Mouse (Mus musculus) thymus, postnatal 14 days (tissue): ENCODE measurements around the gene Cdca7l.
"Not testable (repeated sequence)": the region's sequence is repeated elsewhere in the genome, so short reads cannot be mapped to it uniquely, and the experiment has no call there.

Source experiments
- DNase-seq: peaks from one replicate; pipeline ENCODE4 v3.0.0; 2021

Cdca7l gene

DNA sequence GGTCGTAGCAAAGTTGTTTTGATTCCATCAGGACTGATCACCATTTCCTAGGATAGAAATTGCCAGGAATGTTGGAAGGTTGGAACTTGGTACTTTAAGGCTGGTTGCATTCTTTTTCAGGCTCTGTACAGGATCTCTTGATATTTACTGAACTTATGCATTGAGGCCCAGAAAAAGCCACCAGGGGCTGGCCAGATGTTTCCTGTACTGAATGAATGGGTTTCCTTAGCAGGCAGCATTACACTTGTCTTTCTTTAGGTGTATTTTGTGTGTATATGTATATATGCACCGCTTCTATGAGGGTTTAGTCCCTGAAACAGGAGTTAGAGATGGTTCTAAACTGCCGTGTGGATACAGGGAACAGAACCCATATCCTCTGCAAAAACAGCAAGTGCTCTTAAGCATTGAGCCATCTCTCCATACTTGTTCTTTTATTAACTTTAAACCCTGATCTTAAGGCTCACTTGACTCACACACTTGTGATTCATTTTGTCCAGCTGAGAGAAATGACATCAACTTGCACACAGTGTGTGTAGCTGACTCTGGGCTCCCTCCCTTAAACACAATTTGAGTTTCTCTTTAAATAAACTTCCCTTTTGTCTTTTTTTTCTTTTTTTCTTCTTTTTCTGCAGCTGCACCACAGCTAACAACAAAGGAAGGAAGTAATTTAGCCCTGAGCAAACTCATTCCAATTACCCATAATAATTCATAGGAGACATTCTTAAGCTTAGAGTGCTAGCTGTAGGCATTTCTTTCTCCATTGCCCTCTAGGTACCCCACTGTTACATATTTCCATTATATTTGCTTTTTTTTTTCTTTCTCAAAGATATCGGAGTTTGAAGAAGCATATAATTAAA is 63.8 kb downstream of the Cdca7l start:
- DNase-seq: no peak

DNA sequence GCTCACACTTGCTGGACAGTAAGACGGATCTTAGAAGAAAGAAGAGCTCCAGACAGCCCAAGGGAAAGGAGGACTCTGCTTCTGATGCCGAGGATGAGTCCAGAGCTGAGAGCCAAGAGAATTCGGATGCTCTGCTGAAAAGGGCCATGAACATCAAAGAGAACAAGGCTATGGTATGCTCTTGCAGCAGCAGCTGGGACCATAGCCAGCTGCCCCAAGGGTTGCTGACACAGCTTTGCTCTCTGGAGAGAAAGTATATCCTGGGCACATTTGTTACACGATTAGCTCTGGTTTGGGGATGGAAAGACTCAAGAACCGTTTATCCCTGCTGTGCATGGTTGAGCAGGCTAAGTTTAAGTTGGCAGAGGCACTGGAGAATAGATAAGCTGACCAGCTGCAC is 68.2 kb downstream of the Cdca7l start:
- DNase-seq: no peak

DNA sequence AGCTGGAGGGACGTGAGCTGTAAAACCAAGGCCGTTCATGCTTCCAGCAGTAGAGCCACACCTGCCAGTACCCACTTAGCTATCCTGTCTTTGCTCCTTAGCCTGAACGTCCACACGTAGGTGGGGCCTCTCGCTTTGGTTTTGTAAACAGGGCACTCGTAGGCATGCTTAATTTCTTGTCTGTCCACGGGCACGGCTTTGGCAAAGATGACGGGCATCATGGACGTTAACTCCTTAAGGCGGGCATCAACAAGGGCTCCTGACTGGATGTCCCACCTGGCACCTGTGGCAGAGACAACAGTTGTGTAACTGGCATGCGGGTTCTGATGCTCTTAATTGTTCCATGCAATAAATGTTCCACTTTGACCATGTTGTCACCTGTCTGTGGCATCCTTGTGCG is 74.3 kb downstream of the Cdca7l start:
- no peak for DNase-seq

DNA sequence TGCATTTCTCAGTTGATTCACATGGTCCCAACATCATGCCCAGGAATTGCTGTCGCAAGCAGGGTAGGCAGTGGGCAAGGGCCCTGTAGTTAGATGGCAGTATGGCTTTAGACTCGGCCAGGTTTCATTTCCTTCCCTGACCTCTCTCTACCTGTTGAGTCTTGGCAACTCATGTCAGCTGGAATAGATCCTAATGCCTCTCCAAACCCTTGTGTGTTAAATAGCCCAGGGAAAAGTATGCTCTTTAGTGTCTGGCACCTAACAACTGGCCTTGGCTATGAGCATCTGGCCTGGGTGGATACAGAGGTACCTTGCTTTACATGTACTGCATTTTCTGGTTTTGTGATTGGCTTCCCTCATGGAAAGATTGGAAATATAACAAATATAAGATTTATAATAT is 80.5 kb downstream of the Cdca7l start:
- no peak for DNase-seq

DNA sequence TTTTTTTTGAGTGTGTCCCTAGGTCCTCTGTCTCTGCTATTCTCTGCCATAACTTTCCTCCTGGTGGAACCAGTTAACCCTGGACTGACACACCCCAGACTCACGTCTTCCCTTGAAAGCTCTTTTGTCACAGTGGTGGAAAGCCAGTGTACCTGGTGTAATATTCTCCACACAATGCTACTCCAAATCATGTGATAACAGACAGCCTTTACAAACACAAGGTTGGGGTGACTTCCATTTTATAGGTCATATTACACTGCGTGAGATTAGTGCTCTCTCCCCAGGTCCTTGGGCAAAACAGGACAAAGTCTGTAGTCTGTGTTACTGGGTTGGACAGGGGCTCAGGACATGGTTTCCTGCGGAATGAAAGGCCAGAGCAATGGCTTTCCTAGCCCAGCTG is 83.3 kb downstream of the Cdca7l start:
- DNase-seq: no peak

DNA sequence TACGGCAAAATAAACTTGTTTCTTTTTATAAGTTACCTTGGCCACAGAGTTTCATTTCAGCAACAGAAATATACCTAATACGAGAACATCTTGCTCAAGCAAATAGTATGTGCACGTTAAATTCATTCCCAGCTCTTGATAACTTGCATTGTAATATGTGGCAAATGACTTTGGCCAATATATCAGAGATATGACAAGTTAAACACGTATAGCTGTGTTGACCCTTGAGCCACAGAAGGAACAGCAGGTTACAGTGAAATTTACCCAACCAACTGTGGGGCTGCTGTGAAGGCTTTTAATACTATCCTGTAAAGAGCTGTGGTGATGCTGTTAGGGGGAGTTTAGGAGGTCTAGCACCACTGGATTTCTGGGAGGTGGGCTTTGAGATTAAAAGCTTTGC is 96.7 kb downstream of the Cdca7l start:
- not testable (repeated sequence) for DNase-seq

DNA sequence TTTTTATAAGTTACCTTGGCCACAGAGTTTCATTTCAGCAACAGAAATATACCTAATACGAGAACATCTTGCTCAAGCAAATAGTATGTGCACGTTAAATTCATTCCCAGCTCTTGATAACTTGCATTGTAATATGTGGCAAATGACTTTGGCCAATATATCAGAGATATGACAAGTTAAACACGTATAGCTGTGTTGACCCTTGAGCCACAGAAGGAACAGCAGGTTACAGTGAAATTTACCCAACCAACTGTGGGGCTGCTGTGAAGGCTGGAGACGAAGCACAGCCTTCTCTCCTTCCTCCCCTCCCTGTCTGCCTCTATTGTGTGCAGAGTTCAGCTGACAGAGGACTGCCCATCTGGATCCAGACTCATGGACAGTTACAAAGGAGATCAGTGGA is 97.3 kb downstream of the Cdca7l start:
- not testable (repeated sequence) for DNase-seq

DNA sequence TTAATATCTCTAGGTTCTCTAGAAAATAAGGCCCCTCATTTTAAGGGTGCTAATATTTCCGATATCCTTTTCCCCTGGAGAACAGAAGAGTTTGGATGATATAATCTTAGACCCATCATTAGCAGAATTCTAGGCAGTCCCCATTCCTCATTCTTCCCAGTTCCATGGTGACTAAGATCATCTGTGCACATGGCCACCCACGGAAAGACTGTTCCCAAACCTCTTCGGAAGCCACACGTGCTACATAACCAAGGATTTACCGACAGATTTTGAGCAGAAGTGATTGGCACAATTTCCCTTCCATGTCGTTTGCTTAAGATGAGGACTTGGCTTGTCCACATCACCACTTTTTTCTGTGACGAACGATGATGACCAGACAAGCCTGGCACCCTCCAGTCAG is 99.6 kb downstream of the Cdca7l start:
- DNase-seq: no peak

DNA sequence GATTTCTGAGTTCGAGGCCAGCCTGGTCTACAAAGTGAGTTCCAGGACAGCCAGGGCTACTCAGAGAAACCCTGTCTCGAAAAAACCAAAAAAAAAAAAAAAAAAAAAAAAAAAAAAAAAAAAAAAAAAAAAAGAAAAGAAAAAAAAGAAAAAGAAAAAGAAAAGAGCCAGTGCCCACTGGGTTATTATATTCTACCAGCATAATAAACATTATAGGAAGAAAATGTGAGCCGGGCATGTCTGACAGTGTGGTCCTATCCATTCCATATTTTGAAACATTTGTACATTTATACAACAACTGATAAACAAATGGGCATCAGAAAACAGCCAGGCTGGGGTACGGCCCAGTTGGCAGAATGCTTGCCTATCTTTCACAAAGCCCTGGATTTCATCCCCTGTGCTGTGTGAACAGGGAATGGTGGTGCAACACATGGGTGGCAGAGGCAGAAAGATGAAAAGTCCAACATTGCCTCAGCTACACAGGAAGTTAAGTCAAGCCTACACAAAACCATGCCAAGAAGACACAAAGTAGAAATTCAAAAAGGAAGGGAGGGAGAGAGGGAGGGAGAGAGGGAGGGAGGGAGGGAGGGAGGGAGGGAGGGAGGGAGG is 101.2 kb downstream of the Cdca7l start:
- not testable (repeated sequence) for DNase-seq

DNA sequence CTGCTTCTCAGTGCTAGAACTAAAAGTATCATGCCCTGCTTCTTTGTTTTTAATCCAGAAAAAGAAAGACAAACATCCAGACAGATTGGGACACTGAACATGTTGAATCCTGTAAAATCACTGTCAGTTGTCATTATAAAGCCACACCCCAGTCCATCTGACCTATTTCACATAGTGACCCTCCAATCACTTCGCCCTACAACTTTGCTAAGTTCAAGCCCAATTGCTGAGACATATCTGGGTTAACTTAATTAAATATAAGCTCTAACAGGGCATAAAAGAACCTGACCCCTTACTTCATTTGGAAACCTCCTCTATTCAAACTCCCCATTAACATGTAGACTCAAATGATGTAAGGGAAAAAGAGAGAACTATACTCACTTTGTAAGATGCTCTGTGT is 107.3 kb downstream of the Cdca7l start:
- no peak for DNase-seq

DNA sequence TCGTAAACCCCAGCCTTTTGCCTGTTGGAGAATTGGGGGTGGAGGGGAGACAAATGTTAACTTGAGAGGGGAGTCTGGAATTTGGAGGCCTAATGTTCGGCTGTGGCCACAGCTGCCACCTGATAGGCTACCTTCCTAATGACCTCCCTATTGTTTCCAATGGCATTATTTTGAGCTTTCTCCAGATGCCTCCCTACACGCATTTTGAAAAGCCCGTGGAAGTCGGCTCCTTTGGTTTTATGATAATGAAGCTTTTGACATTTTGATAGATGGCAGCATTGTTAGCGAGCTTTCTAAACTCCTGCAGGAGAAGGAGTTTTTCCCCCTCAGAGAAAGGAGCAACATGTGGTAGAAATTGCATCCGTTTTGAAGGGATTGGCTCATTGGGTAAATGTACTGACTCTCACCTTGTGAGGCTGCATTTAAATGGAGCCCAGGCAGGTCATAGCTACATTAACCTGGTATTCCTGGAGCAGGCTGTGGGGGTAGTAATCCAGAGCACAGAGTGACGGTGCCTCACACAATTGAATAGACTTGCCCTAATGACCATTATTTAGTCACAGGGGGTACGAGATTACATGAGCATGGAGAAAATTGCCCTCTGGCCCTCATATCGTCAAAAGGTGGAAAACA is 110.6 kb downstream of the Cdca7l start:
- no peak for DNase-seq

DNA sequence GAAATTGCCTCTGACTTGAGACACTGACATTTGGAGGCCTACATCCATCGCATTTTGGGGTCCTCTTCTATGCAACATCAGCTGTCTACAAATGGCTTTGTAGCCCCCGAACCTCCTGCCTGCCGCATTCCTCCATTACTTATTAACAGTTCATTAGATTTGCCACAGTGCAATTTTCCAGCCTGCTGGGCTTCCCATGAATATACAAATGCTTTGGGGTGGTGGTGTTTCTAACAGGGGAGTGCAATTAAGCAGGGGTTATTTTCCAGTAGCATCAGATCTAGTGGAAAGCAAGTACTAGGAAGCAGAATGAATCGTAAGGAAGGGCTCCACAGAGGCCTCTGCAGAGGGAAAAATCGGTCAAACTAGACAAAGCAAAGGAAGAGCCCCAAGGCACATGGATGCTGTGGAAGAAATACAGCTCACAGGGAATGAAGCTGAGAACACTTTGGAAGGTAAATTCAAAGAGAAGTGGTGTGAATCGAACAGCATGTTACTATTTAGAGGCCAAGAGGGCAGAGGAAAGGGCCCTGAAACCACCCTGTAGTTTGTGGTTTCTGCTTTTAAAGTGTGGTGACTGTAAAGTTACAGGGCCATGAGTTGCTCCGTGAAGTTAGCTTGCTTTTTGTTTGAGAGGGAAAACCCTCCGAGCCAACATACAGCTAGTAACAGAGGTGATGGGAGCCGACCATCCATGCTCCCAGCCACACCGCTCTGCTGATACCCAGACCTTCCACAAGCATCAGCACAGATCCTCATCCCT is 111.9 kb downstream of the Cdca7l start:
- no peak for DNase-seq
